Mouse (Mus musculus) cerebellum, adult (tissue): ENCODE measurements around the gene Cd84.

Experiments
- ATAC-seq: cut with Nextera tagmentation; 2 replicates; pipeline ENCODE4 v1.9.2; 2017; ENCODE audit warnings: mild to moderate bottlenecking, moderate library complexity, mixed read lengths; ENCODE audit not compliant: insufficient number of reproducible peaks, low FRiP score, low TSS enrichment

Gene Cd84

DNA sequence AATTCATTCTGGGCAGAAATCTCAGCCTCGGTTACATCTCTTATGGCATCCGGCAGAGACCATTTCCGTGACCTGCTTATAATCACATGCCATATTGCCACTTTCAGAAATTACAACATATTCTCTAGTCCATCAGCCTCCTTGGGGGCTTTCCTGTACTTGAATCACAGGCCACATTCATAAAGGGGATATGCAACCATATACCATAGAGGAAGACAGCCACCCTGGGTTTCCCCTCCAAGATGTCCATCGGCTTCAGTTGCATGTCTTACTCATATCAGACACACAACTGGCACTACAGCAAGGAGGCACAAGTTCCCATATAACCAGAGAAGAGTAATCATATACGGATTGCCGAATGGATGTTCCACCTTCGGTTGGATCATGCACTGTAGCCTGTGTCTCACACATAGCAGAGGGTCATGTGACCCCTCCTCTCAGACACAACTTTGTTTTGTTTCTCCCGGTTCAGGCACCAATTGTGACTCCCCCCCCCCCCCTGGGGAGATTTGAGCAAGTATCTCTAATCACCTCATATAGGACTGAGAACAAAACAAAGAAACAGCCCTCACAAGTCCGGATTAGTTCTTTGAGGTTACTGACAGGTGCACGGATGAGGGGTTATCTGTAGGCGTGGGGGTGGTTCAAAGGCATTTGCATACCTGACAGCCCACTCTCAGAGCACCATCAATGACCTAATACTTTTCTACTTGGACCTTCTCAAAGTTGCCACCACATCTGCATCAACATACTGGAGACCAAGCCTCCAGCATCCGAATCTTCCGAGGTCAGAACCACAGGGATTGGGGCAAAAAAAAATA lies 76.4 kb downstream of the Cd84 start:
- no peak for ATAC-seq

DNA sequence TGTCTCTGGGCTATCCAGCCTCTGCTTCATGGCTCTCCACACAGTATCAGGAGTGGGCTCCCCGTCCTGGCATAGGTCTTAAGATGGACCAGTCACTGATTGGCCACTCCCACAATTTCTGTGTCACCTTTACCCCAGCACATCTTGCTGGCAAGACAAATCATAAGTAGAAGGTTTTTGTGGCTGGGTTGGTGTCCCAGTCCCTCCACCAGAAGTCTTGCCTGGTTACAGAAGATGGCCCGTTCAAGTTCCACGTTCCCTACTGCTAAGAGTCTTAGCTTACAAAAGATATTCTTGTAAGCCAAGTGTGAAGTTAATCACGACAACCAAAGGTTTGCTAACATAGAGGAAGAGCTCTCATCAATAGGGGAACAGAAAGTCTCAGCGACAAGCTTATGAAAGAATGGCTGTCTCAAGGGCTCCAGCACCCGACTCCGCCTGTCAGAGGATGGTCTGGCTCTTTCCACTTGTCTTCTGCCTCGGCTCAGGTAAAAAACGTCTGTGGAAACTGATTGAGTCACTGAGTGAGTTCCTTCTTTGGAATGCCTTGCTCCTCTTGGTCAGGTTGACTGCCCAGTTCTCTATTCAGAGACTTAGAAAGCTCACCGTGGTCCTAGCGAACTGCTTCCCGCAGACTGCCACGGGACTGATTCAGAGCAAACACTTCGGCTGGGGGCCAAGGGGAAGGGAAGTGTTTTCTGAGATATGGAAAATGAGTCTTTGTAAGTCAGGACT lies 78.0 kb downstream of the Cd84 start, which contains the start of gene Slamf6:
Gene Slamf6 (plus strand): TSS at position 211 of the 735 bp plus-strand sequence.
- no peak for ATAC-seq

- no peak for ATAC-seq
Observed at GRCm38 (mm10) chr1:171918136-171918920, 78.8 kb downstream of the Cd84 start.

- ATAC-seq: no peak
Observed at GRCm38 (mm10) chr1:171919193-171919592, 79.7 kb downstream of the Cd84 start.

- no peak for ATAC-seq
Observed at GRCm38 (mm10) chr1:171919901-171920510, 80.5 kb downstream of the Cd84 start.

DNA sequence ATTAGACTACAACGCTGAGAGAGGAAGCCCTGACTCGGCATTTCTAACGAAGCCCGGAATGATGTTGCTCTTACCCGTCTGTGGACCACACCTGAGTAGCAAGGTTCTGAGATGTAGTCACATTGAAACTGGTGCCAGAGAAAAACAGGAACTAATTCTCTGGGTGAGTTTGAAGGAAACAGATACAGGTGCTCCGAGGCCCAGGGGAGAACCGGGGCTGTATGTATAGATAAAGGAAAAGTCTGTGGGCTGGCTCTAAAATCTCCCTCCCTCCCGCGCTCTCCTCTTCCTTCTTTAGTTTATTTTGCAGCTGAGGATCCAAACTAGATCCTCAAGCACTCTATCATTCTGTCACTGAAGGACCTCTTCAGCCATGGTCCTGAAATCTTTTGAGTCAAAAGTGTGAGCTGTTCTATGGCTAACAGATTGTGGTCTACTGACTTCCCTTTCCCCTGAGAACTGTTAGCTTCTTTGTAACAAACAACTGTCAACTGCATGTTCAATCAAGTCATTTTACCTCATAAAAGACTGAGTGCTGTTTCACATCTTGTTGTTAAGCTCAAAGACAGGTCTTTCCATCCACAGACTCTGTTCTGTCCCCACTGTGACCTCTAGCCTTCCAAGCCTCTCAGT lies 81.6 kb downstream of the Cd84 start:
- no peak for ATAC-seq

DNA sequence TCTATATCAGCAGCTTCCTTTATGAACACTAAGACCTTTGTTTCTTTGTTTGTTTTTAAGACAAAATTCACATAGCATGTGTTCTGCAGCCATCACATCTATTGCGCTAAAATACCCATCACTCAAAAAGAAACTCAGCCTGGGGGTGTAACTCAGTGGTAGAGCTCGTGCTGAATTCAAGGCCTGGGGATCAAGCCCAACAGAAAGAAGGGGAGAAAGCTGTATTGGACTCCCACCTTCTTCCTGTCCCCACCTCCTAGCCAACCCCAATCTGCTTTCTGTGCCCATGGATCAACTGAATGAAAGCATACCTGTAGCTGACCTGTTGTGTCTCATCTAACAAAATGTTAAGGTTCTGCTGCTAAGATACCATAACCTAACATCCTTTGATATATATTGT lies 82.1 kb downstream of the Cd84 start:
- no peak for ATAC-seq

GRCm38 (mm10) chr1:171922844-171923243 lies 83.3 kb downstream of the Cd84 start:
- no peak for ATAC-seq

DNA sequence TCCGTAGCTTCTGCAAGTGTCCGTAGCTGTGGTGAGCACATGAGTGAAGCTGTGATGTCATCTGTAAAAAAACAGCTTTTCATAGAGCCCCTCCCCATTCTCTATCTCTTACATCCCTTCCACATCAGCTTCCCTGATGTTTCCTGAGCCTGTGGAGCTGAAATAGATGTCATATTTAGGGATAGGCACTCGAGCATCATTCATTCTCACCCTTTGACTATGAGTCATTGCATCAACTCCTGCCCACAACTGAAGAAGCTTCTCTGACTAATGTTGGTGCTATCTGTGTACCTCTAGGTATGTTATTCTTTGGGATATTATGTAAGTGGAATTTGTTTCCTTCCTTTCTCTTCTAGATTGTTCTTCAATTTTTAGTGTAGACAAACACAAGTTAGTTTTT lies 85.4 kb downstream of the Cd84 start:
- no peak for ATAC-seq

- no peak for ATAC-seq
Observed at GRCm38 (mm10) chr1:171933851-171934250, 94.4 kb downstream of the Cd84 start.

GRCm38 (mm10) chr1:171938952-171939948 lies 99.8 kb downstream of the Cd84 start:
- ATAC-seq: no peak
